Mouse (Mus musculus) lung, embryonic 15.5 days (tissue): ENCODE measurements at regions not wholly inside any gene's neighbourhood (a gene's known extent, or its start where the extent isn't known, plus 50 kb on each side); places are given as distances from the start of the nearest gene placed in this dataset.

Source experiments
- ATAC-seq: fragments of 200-750 bp; cut with Nextera tagmentation; 2 replicates; pipeline ENCODE4 v1.8.0; 2017; ENCODE audit warnings: moderate number of reproducible peaks, borderline replicate concordance; ENCODE audit not compliant: low FRiP score, low TSS enrichment; ENCODE audit errors: extremely low read depth
- H3K27ac ChIP-seq: fragments of 300-500 bp; sonication (generic); 2 replicates; pipeline ENCODE4 v1.5.1; 2015; ENCODE audit warnings: moderate library complexity, mild to moderate bottlenecking, inconsistent platforms
- H3K27me3 ChIP-seq: fragments of 300-500 bp; sonication (generic); 2 replicates; pipeline ENCODE4 v1.6.1; 2015; ENCODE audit warnings: inconsistent platforms
- H3K36me3 ChIP-seq: fragments of 300-500 bp; sonication (generic); 2 replicates; pipeline ENCODE4 v1.6.1; 2015; ENCODE audit warnings: inconsistent platforms
- H3K4me1 ChIP-seq: fragments of 300-500 bp; sonication (generic); 2 replicates; pipeline ENCODE4 v1.6.1; 2015; ENCODE audit warnings: inconsistent platforms
- H3K4me2 ChIP-seq: fragments of 300-500 bp; sonication (generic); 2 replicates; pipeline ENCODE4 v1.6.1; 2015; ENCODE audit warnings: inconsistent platforms, mild to moderate bottlenecking, moderate library complexity
- H3K4me3 ChIP-seq: fragments of 300-500 bp; sonication (generic); 2 replicates; pipeline ENCODE4 v1.5.1; 2015; ENCODE audit warnings: mild to moderate bottlenecking, inconsistent platforms
- H3K9ac ChIP-seq: fragments of 300-500 bp; sonication (generic); 2 replicates; pipeline ENCODE4 v1.6.1; 2015; ENCODE audit warnings: inconsistent platforms
- H3K9me3 ChIP-seq: fragments of 300-500 bp; sonication (generic); 2 replicates; pipeline ENCODE4 v1.6.1; 2016; ENCODE audit warnings: inconsistent platforms
- WGBS: fragments of 180-500 bp; shearing (Covaris S2); methylation state at CpG from one replicate; pipeline ENCODE4 v1.1.7; 2015; 5-methylcytosine and 5-hydroxymethylcytosine counted together

- ATAC-seq: no peak
- H3K4me1 ChIP-seq: peaks cover 4% of the 10 kb centered on the region; the same call in 1 of the 2 replicates
- H3K4me3 ChIP-seq: no peak overlapping the region
- no peaks in the 10 kb centered on the region; the same call in 1 of the 2 replicates for H3K27me3 ChIP-seq
- no peaks in the 10 kb centered on the region for H3K36me3 ChIP-seq
- 58% methylated on average over 6 of the region's 6 CpGs for WGBS
- H3K27ac ChIP-seq: no peak overlapping the region
- no peak overlapping the region for H3K4me2 ChIP-seq
- no peak overlapping the region for H3K9ac ChIP-seq
- H3K9me3 ChIP-seq: no peaks in the 10 kb centered on the region
Measured at GRCm38 (mm10) chr7:83084496-83085082, 217.5 kb downstream of the Mex3b start.

GRCm38 (mm10) chr7:83085547-83086158 lies 218.5 kb downstream of the Mex3b start:
- WGBS: 68% methylated on average over 4 of the region's 4 CpGs
- no peak overlapping the region for H3K4me3 ChIP-seq

GRCm38 (mm10) chr7:83087408-83087807 lies 220.3 kb downstream of the Mex3b start:
- no peak overlapping the region for H3K4me3 ChIP-seq
- no peak overlapping the region for H3K27ac ChIP-seq
- no peak overlapping the region for H3K4me2 ChIP-seq
- peaks cover 6% of the 10 kb centered on the region; the same call in 1 of the 2 replicates for H3K4me1 ChIP-seq
- no peaks in the 10 kb centered on the region for H3K27me3 ChIP-seq
- 50% methylated on average over 4 of the region's 4 CpGs for WGBS
- no peak for ATAC-seq
- no peaks in the 10 kb centered on the region for H3K9me3 ChIP-seq
- H3K9ac ChIP-seq: no peak overlapping the region
- no peaks in the 10 kb centered on the region for H3K36me3 ChIP-seq

More at GRCm38 (mm10) chr7:83085547-83086158, 218.5 kb downstream of the Mex3b start:
- H3K27ac ChIP-seq: no peak overlapping the region
- H3K9me3 ChIP-seq: no peaks in the 10 kb centered on the region
- no peak for ATAC-seq
- no peaks in the 10 kb centered on the region for H3K27me3 ChIP-seq
- H3K36me3 ChIP-seq: no peaks in the 10 kb centered on the region
- no peak overlapping the region for H3K4me2 ChIP-seq
- peaks cover 6% of the 10 kb centered on the region; the same call in 1 of the 2 replicates for H3K4me1 ChIP-seq
- H3K9ac ChIP-seq: no peak overlapping the region

- Histone ChIP-seq H3K27ac (no peak overlapping the region), H3K4me1 (peaks cover 6% of the 10 kb centered on the region; the same call in 1 of the 2 replicates), H3K4me3 (no peak overlapping the region), H3K27me3 (no peaks in the 10 kb centered on the region), H3K9me3 (no peaks in the 10 kb centered on the region), H3K4me2 (no peak overlapping the region), H3K36me3 (no peaks in the 10 kb centered on the region), H3K9ac (no peak overlapping the region)
- WGBS: 46% methylated on average over 4 of the region's 4 CpGs
- ATAC-seq: no peak
Measured at GRCm38 (mm10) chr7:83088125-83088524, 221.0 kb downstream of the Mex3b start.

GRCm38 (mm10) chr7:83089330-83089982 lies 222.3 kb downstream of the Mex3b start:
- no peak for ATAC-seq
- H3K36me3 ChIP-seq: no peaks in the 10 kb centered on the region
- H3K9ac ChIP-seq: no peak overlapping the region
- no peaks in the 10 kb centered on the region for H3K27me3 ChIP-seq
- H3K4me2 ChIP-seq: no peak overlapping the region
- H3K9me3 ChIP-seq: no peaks in the 10 kb centered on the region
- no peak overlapping the region for H3K27ac ChIP-seq
- H3K4me1 ChIP-seq: peaks cover 6% of the 10 kb centered on the region; the same call in 1 of the 2 replicates
- 29% methylated on average over 8 of the region's 8 CpGs for WGBS
- H3K4me3 ChIP-seq: no peak overlapping the region

GRCm38 (mm10) chr7:83093923-83094355 lies 226.8 kb downstream of the Mex3b start:
- Histone ChIP-seq H3K36me3 (no peaks in the 10 kb centered on the region), H3K27ac (no peak overlapping the region), H3K4me3 (no peak overlapping the region), H3K9me3 (no peaks in the 10 kb centered on the region), H3K27me3 (no peaks in the 10 kb centered on the region), H3K4me1 (peaks cover 6% of the 10 kb centered on the region; the same call in 1 of the 2 replicates), H3K4me2 (no peak overlapping the region), H3K9ac (no peak overlapping the region)
- ATAC-seq: no peak
- WGBS: 33% methylated on average over 8 of the region's 8 CpGs

GRCm38 (mm10) chr7:83094899-83095298 lies 227.8 kb downstream of the Mex3b start:
- no peaks in the 10 kb centered on the region for H3K9me3 ChIP-seq
- H3K27ac ChIP-seq: no peak overlapping the region
- H3K4me1 ChIP-seq: no peaks in the 10 kb centered on the region
- H3K36me3 ChIP-seq: no peaks in the 10 kb centered on the region
- no peak overlapping the region for H3K4me2 ChIP-seq
- 33% methylated on average over 3 of the region's 3 CpGs for WGBS
- H3K9ac ChIP-seq: no peak overlapping the region
- ATAC-seq: no peak
- no peaks in the 10 kb centered on the region for H3K27me3 ChIP-seq
- H3K4me3 ChIP-seq: no peak overlapping the region

GRCm38 (mm10) chr7:83095593-83095992 lies 228.5 kb downstream of the Mex3b start:
- no peaks in the 10 kb centered on the region for H3K27me3 ChIP-seq
- no peaks in the 10 kb centered on the region for H3K36me3 ChIP-seq
- ATAC-seq: no peak
- no peak overlapping the region for H3K27ac ChIP-seq
- 83% methylated on average over 3 of the region's 3 CpGs for WGBS
- H3K9me3 ChIP-seq: no peaks in the 10 kb centered on the region
- no peak overlapping the region for H3K9ac ChIP-seq
- H3K4me1 ChIP-seq: no peaks in the 10 kb centered on the region
- no peak overlapping the region for H3K4me3 ChIP-seq
- H3K4me2 ChIP-seq: no peak overlapping the region

- no peaks in the 10 kb centered on the region for H3K36me3 ChIP-seq
- H3K9me3 ChIP-seq: no peaks in the 10 kb centered on the region
- H3K9ac ChIP-seq: no peak overlapping the region
- no peak for ATAC-seq
- no peaks in the 10 kb centered on the region for H3K4me1 ChIP-seq
- no peak overlapping the region for H3K27ac ChIP-seq
- no peak overlapping the region for H3K4me2 ChIP-seq
- 73% methylated on average over 1 of the region's 1 CpGs for WGBS
- no peaks in the 10 kb centered on the region for H3K27me3 ChIP-seq
- H3K4me3 ChIP-seq: no peak overlapping the region
Measured at GRCm38 (mm10) chr7:83104426-83104825, 237.3 kb downstream of the Mex3b start.

GRCm38 (mm10) chr7:83105672-83106071 lies 238.5 kb downstream of the Mex3b start:
- no peak overlapping the region for H3K4me2 ChIP-seq
- no peak overlapping the region for H3K27ac ChIP-seq
- H3K4me1 ChIP-seq: no peaks in the 10 kb centered on the region
- ATAC-seq: no peak
- H3K27me3 ChIP-seq: no peaks in the 10 kb centered on the region
- H3K9me3 ChIP-seq: no peaks in the 10 kb centered on the region
- H3K36me3 ChIP-seq: no peaks in the 10 kb centered on the region
- H3K9ac ChIP-seq: no peak overlapping the region
- no peak overlapping the region for H3K4me3 ChIP-seq

- no peak overlapping the region for H3K4me3 ChIP-seq
- no peak overlapping the region for H3K4me2 ChIP-seq
- peaks cover 3% of the 10 kb centered on the region; the same call in 1 of the 2 replicates for H3K4me1 ChIP-seq
- no peak for ATAC-seq
- H3K36me3 ChIP-seq: no peaks in the 10 kb centered on the region
- 67% methylated on average over 6 of the region's 6 CpGs for WGBS
- H3K27ac ChIP-seq: no peak overlapping the region
- no peak overlapping the region for H3K9ac ChIP-seq
- H3K9me3 ChIP-seq: no peaks in the 10 kb centered on the region
- H3K27me3 ChIP-seq: no peaks in the 10 kb centered on the region
Measured at GRCm38 (mm10) chr7:83111217-83111823, 244.2 kb downstream of the Mex3b start.

GRCm38 (mm10) chr7:83116487-83116886 lies 249.4 kb downstream of the Mex3b start:
- Histone ChIP-seq H3K27ac (no peak overlapping the region), H3K27me3 (no peaks in the 10 kb centered on the region), H3K4me2 (no peak overlapping the region), H3K4me1 (peaks cover 3% of the 10 kb centered on the region; the same call in 1 of the 2 replicates), H3K9me3 (no peaks in the 10 kb centered on the region), H3K4me3 (no peak overlapping the region), H3K36me3 (no peaks in the 10 kb centered on the region), H3K9ac (no peak overlapping the region)
- 86% methylated on average over 1 of the region's 1 CpGs for WGBS
- no peak for ATAC-seq
